Comparison of ENCODE assay signal across 21 mouse cellular contexts in the genomic region with DNA sequence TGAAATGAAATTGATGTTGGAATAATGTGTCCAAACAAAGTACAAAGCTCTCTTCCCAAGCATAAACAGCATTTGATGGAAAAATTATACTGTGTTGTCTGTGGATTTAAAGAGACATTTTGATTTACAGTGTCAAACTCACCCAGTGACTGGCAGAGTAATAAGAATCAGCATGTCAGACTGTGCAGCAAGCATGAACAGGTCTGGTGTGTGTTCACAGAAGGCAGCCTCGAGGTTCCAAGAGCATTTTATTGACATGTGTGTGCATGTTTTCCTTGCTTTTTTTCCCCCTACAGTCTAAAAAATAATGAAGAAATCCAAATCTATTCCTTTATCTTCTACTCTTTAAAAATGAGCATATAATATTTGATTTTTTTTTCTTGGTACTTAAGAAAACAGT.
DNase-seq lines count a peak whose midpoint lies in the region; ATAC-seq and TF ChIP-seq lines count a peak whose summit lies in the region.
"Had no signal": no experiment of that assay in that cellular context is flagged by ENCODE, and none has a peak within 500 bp of the region (broad histone marks: within the 10 kb centered on the region; RNA-seq: fewer than 3 reads in every experiment).

No protein-coding gene starts in this region.

- no peaks in the 10 kb centered on the region for H3K27me3 ChIP-seq in forebrain, embryonic 14.5 days (replicated peaks; ENCODE audit: control insufficient read depth, insufficient read depth, low read length)
- no peaks in the 10 kb centered on the region for H3K27me3 ChIP-seq in forebrain, embryonic 10.5 days (ENCODE audit: poor library complexity, severe bottlenecking)
- H3K27me3 ChIP-seq in midbrain, embryonic 13.5 days = no peaks in the 10 kb centered on the region
- H3K27me3 ChIP-seq in midbrain, postnatal 0 days (ENCODE audit: insufficient read depth, low read length) = no peaks in the 10 kb centered on the region
- H3K27me3 ChIP-seq in liver, embryonic 11.5 days (replicated peaks; ENCODE audit: control insufficient read depth, insufficient read depth, low read length) = no peaks in the 10 kb centered on the region
- H3K27me3 ChIP-seq: CH12.LX; embryonic facial prominence, embryonic 15.5 days; hindbrain, embryonic 15.5 days; Patski had no signal

- ATAC-seq in forebrain, embryonic 14.5 days = 0 out of 2 replicates have a peak, but pooled peaks have one; percentile 58
- no peak for ATAC-seq in midbrain, embryonic 13.5 days
- no peak for ATAC-seq in midbrain, postnatal 0 days (ENCODE audit: low FRiP score)
- ATAC-seq in liver, embryonic 11.5 days (replicated peaks; ENCODE audit: low FRiP score) = no peak
- ATAC-seq: activated CD4-positive, CD25-positive, alpha-beta regulatory T cell, adult 4 months; inflammation-experienced regulatory T-cells, adult 6 months; intestine, postnatal 0 days; Patski had no signal

- 36% methylated on average over 1 of the region's 1 CpGs for WGBS in forebrain, embryonic 14.5 days
- 71% methylated on average over 1 of the region's 1 CpGs for WGBS in forebrain, embryonic 10.5 days
- WGBS in midbrain, embryonic 13.5 days = 71% methylated on average over 1 of the region's 1 CpGs
- WGBS in midbrain, postnatal 0 days = 45% methylated on average over 1 of the region's 1 CpGs
- 50% methylated on average over 1 of the region's 1 CpGs for WGBS in liver, embryonic 11.5 days

- H3K4me2 ChIP-seq in forebrain, embryonic 14.5 days (ENCODE audit: low read length) = no peak overlapping the region
- no peak overlapping the region for H3K4me2 ChIP-seq in midbrain, embryonic 13.5 days (replicated peaks)
- no peak overlapping the region for H3K4me2 ChIP-seq in midbrain, postnatal 0 days (ENCODE audit: low read depth, low read length, poor library complexity, severe bottlenecking)
- H3K4me2 ChIP-seq in liver, embryonic 11.5 days = no peak overlapping the region
- H3K4me2 ChIP-seq: embryonic facial prominence, embryonic 15.5 days; hindbrain, embryonic 15.5 days had no signal

- no peak overlapping the region; the same call in 1 of the 2 replicates for H3K27ac ChIP-seq in forebrain, embryonic 14.5 days (ENCODE audit: low read depth, low read length)
- no peak overlapping the region for H3K27ac ChIP-seq in forebrain, embryonic 10.5 days
- H3K27ac ChIP-seq in midbrain, embryonic 13.5 days = 0 out of 2 replicates have a peak overlapping the region, but pooled peaks have one; percentile 56
- no peak overlapping the region for H3K27ac ChIP-seq in midbrain, postnatal 0 days (ENCODE audit: low read depth, low read length)
- H3K27ac ChIP-seq in liver, embryonic 11.5 days (ENCODE audit: low read depth, low read length) = no peak overlapping the region
- H3K27ac ChIP-seq: heart, embryonic 10.5 days had no signal

- H3K4me3 ChIP-seq in forebrain, embryonic 14.5 days (ENCODE audit: low read depth, low read length) = no peak overlapping the region
- H3K4me3 ChIP-seq in forebrain, embryonic 10.5 days = no peak overlapping the region
- H3K4me3 ChIP-seq in midbrain, embryonic 13.5 days (replicated peaks) = no peak overlapping the region
- H3K4me3 ChIP-seq in midbrain, postnatal 0 days (ENCODE audit: low read depth, low read length) = no peak overlapping the region
- no peak overlapping the region for H3K4me3 ChIP-seq in liver, embryonic 11.5 days (ENCODE audit: low read depth, low read length)
- H3K4me3 ChIP-seq: embryonic facial prominence, embryonic 15.5 days; erythroblast, embryonic 14.5 days; heart, embryonic 10.5 days; hindbrain, embryonic 15.5 days had no signal

- H3K36me3 ChIP-seq in forebrain, embryonic 14.5 days (ENCODE audit: control insufficient read depth, insufficient read depth, low read length) = no peaks in the 10 kb centered on the region
- no peaks in the 10 kb centered on the region for H3K36me3 ChIP-seq in forebrain, embryonic 10.5 days (replicated peaks)
- H3K36me3 ChIP-seq in midbrain, embryonic 13.5 days = no peaks in the 10 kb centered on the region
- no peaks in the 10 kb centered on the region for H3K36me3 ChIP-seq in midbrain, postnatal 0 days (ENCODE audit: insufficient read depth, low read length)
- H3K36me3 ChIP-seq in liver, embryonic 11.5 days (ENCODE audit: control insufficient read depth, insufficient read depth, low read length) = no peaks in the 10 kb centered on the region
- H3K36me3 ChIP-seq: embryonic facial prominence, embryonic 15.5 days; heart, embryonic 10.5 days; hindbrain, embryonic 15.5 days had no signal

- TF ChIP-seq CTCF in midbrain, postnatal 0 days (IDR thresholded peaks at IDR 0.05) = no peak

- H3K9me3 ChIP-seq in forebrain, embryonic 14.5 days (replicated peaks; ENCODE audit: control insufficient read depth, low read length) = no peaks in the 10 kb centered on the region
- H3K9me3 ChIP-seq in forebrain, embryonic 10.5 days = no peaks in the 10 kb centered on the region
- no peaks in the 10 kb centered on the region for H3K9me3 ChIP-seq in midbrain, embryonic 13.5 days
- H3K9me3 ChIP-seq in midbrain, postnatal 0 days (ENCODE audit: low read length) = no peaks in the 10 kb centered on the region
- H3K9me3 ChIP-seq in liver, embryonic 11.5 days (ENCODE audit: control insufficient read depth, low read length) = no peaks in the 10 kb centered on the region
- H3K9me3 ChIP-seq: embryonic facial prominence, embryonic 15.5 days; heart, embryonic 10.5 days; hindbrain, embryonic 15.5 days had no signal

- H3K4me1 ChIP-seq in forebrain, embryonic 14.5 days (ENCODE audit: control insufficient read depth, insufficient read depth, low read length) = peaks cover 2% of the 10 kb centered on the region; the same call in 1 of the 2 replicates
- no peaks in the 10 kb centered on the region for H3K4me1 ChIP-seq in forebrain, embryonic 10.5 days
- peaks cover 13% of the 10 kb centered on the region for H3K4me1 ChIP-seq in midbrain, embryonic 13.5 days (replicated peaks)
- H3K4me1 ChIP-seq in midbrain, postnatal 0 days (ENCODE audit: insufficient read depth, low read length) = no peaks in the 10 kb centered on the region
- H3K4me1 ChIP-seq in liver, embryonic 11.5 days (replicated peaks; ENCODE audit: control insufficient read depth, insufficient read depth, low read length) = no peaks in the 10 kb centered on the region
- H3K4me1 ChIP-seq: heart, embryonic 10.5 days had no signal

- peak; percentile 48 for DNase-seq in forebrain, embryonic 14.5 days (ENCODE audit: low spot score)
- DNase-seq in forebrain, embryonic 10.5 days (ENCODE audit: extremely low spot score, low spot score) = no peak
- DNase-seq in midbrain, postnatal 0 days (ENCODE audit: low spot score) = no peak
- peak; percentile 3 for DNase-seq in fat pad, adult 2 months (ENCODE audit: extremely low read depth, low read depth, low spot score)
- DNase-seq in liver, embryonic 11.5 days (ENCODE audit: low spot score) = no peak
- DNase-seq: adrenal gland, postnatal 14 days; cerebellum, adult 9-11 months; gastrocnemius, postnatal 36 days; heart, adult 11 months; heart, postnatal 10 days; heart, postnatal 4 days had no signal

- H3K9ac ChIP-seq in forebrain, embryonic 14.5 days (ENCODE audit: low read length) = no peak overlapping the region
- H3K9ac ChIP-seq in midbrain, embryonic 13.5 days (replicated peaks) = no peak overlapping the region
- H3K9ac ChIP-seq in midbrain, postnatal 0 days (replicated peaks; ENCODE audit: low read length, poor library complexity, severe bottlenecking) = no peak overlapping the region
- H3K9ac ChIP-seq in liver, embryonic 11.5 days (ENCODE audit: low read depth, low read length) = no peak overlapping the region
- H3K9ac ChIP-seq: embryonic facial prominence, embryonic 15.5 days; hindbrain, embryonic 15.5 days had no signal

Comparison
In these comparisons a context has a peak if more than half of its experiments do, and no peak if none do; other contexts are left out.
1. DNase-seq: peak in forebrain, embryonic 14.5 days (single experiment) and fat pad, adult 2 months (single experiment); none in forebrain, embryonic 10.5 days (single experiment), midbrain, postnatal 0 days (single experiment) and liver, embryonic 11.5 days (single experiment).